Mouse (Mus musculus): ENCODE data around the gene Xpnpep1.

GRCm38 (mm10) chr19:53002166-53003095 is 37.6 kb downstream of the Xpnpep1 start:
- TF ChIP-seq CTCF (IDR thresholded peaks at IDR 0.05; ENCODE audit: control insufficient read depth, insufficient read depth, low read length) (no peak), POLR2A (IDR thresholded peaks at IDR 0.05; ENCODE audit: borderline replicate concordance, control insufficient read depth, low read depth, low read length) (0 out of 2 replicates have a peak, but pooled peaks have one; percentile 28)

Measured in bone marrow, adult 2 months (tissue).